Comparison of ENCODE assay signal across 8 mouse cellular contexts in genomic region chr10:93081133-93081779, GRCm38 (mm10). TPM values are rescaled to one million over a fixed set of nuclear protein-coding genes. Genes with fewer than 3 reads are reported as not detected.
DNase-seq lines count a peak whose midpoint lies in the region; ATAC-seq and TF ChIP-seq lines count a peak whose summit lies in the region.

TSS of gene Cfap54 (minus strand) at chr10:93081618.

- 2% methylated on average over 34 of the region's 34 CpGs for WGBS in embryonic facial prominence, embryonic 10.5 days
- 1% methylated on average over 34 of the region's 34 CpGs for WGBS in intestine, postnatal 0 days
- under 1% methylated on average over 34 of the region's 34 CpGs for WGBS in midbrain, embryonic 10.5 days

- peaks cover 8% of the 10 kb centered on the region; the same call in 1 of the 2 replicates for H3K27me3 ChIP-seq in embryonic facial prominence, embryonic 10.5 days (replicated peaks; ENCODE audit: low read depth, poor library complexity, severe bottlenecking)
- no peaks in the 10 kb centered on the region for H3K27me3 ChIP-seq in intestine, postnatal 0 days (replicated peaks; ENCODE audit: control insufficient read depth, insufficient read depth, low read length)
- H3K27me3 ChIP-seq in midbrain, embryonic 10.5 days (ENCODE audit: low read depth, poor library complexity, severe bottlenecking): no peaks in the 10 kb centered on the region; the same call in 1 of the 2 replicates

- ATAC-seq in granulocyte monocyte progenitor cell, adult 5-6 weeks (replicated peaks; ENCODE audit: poor library complexity, severe bottlenecking): peak; percentile 80
- peak; percentile 79 for ATAC-seq in intestine, postnatal 0 days

- H3K36me3 ChIP-seq in embryonic facial prominence, embryonic 10.5 days (replicated peaks): no peaks in the 10 kb centered on the region
- no peaks in the 10 kb centered on the region for H3K36me3 ChIP-seq in intestine, postnatal 0 days (ENCODE audit: control insufficient read depth, insufficient read depth)
- no peaks in the 10 kb centered on the region for H3K36me3 ChIP-seq in midbrain, embryonic 10.5 days

- peak within 1 kb of the TSS; percentile 67 for H3K4me3 ChIP-seq in embryonic facial prominence, embryonic 10.5 days
- peak within 1 kb of the TSS; percentile 38 for H3K4me3 ChIP-seq in intestine, postnatal 0 days (ENCODE audit: low read depth, low read length)
- peak within 1 kb of the TSS; percentile 72 for H3K4me3 ChIP-seq in midbrain, embryonic 10.5 days

- peak within 1 kb of the TSS; percentile 61 for H3K4me2 ChIP-seq in intestine, postnatal 0 days (replicated peaks; ENCODE audit: low read depth)

- intact Hi-C loops in left cerebral cortex, postnatal 36 days (cut with DNase I): loop anchor here (10.0 kb wide), 1 partner anchor 84 kb away; the partner anchor contains the start of gene Cdk17

- H3K9ac ChIP-seq in intestine, postnatal 0 days (ENCODE audit: low read depth, low read length): no peak within 1 kb of the TSS

- H3K27ac ChIP-seq in embryonic facial prominence, embryonic 10.5 days (replicated peaks): peak within 1 kb of the TSS; percentile 48; the same call in 1 of the 2 replicates
- H3K27ac ChIP-seq in intestine, postnatal 0 days (ENCODE audit: low read depth, low read length): no peak within 1 kb of the TSS
- H3K27ac ChIP-seq in midbrain, embryonic 10.5 days (replicated peaks): peak within 1 kb of the TSS; percentile 84

- H3K9me3 ChIP-seq in embryonic facial prominence, embryonic 10.5 days: no peaks in the 10 kb centered on the region
- H3K9me3 ChIP-seq in intestine, postnatal 0 days (ENCODE audit: control insufficient read depth): no peaks in the 10 kb centered on the region
- no peaks in the 10 kb centered on the region for H3K9me3 ChIP-seq in midbrain, embryonic 10.5 days (replicated peaks)

- DNase-seq in adrenal gland, postnatal 14 days: peak; percentile 95
- peak; percentile 93 for DNase-seq in embryonic facial prominence, embryonic 10.5 days (ENCODE audit: low spot score)
- peak; percentile 87 to 89 for DNase-seq in left cerebral cortex, postnatal 36 days (ENCODE audit: low spot score in 2 of 2)
- DNase-seq in midbrain, embryonic 10.5 days (ENCODE audit: low spot score): peak; percentile 92
- DNase-seq in right cerebral cortex, postnatal 4 days: peak; percentile 88
- DNase-seq in yolk sac, embryonic 10.5 days (ENCODE audit: low spot score): peak; percentile 80

- peaks cover 31% of the 10 kb centered on the region for H3K4me1 ChIP-seq in embryonic facial prominence, embryonic 10.5 days
- H3K4me1 ChIP-seq in intestine, postnatal 0 days (replicated peaks; ENCODE audit: control insufficient read depth, insufficient read depth, low read length): no peaks in the 10 kb centered on the region
- peaks cover 39% of the 10 kb centered on the region for H3K4me1 ChIP-seq in midbrain, embryonic 10.5 days

- peak; percentile 94 for TF ChIP-seq CTCF in intestine, postnatal 0 days (IDR thresholded peaks at IDR 0.05; ENCODE audit: low read depth)

RNA-seq across cellular contexts. Expression of gene Cfap54, which starts in this region (rescaled TPM):
- 8.3 and 9.3 TPM in 2 replicates for total RNA-seq in adrenal gland, postnatal 14 days (2021)
- 0.36 and 0.42 TPM in 2 replicates for polyA plus RNA-seq in embryonic facial prominence, embryonic 10.5 days (2016; fragmentation: Nextera tagmentation; extraction: Ambion mirVana)
- 0.11 and 1.4 TPM in 2 replicates for total RNA-seq in granulocyte monocyte progenitor cell, adult 5-6 weeks (2014; fragmentation: Nextera tagmentation)
- total RNA-seq in granulocyte monocyte progenitor cell, adult 5-6 weeks (2017): 0.69 and 0.82 TPM in 2 replicates
- polyA plus RNA-seq in intestine, postnatal 0 days (2015; fragmentation: Nextera tagmentation; extraction: Ambion mirVana): 0.13 TPM in 1 of 2 replicates, not detected in the other
- total RNA-seq in left cerebral cortex, postnatal 36 days (2021): 10 to 100 TPM; 15.8 to 26.5 TPM
- 1.2 and 1.5 TPM in 2 replicates for polyA plus RNA-seq in midbrain, embryonic 10.5 days (2016; fragmentation: Nextera tagmentation; extraction: Ambion mirVana)

Comparison
In these comparisons a context has a peak if more than half of its experiments do, and no peak if none do; other contexts are left out.
1. Peak in DNase-seq, H3K4me3 ChIP-seq and H3K27ac ChIP-seq in embryonic facial prominence, embryonic 10.5 days; RNA of the gene not detected or under 1 TPM.
2. Peak in ATAC-seq, H3K4me3 ChIP-seq and H3K4me2 ChIP-seq in intestine, postnatal 0 days; RNA of the gene not detected or under 1 TPM.